Mouse (Mus musculus) CD8-positive naive resting alpha-beta T cell, adult 2 months (primary cell): Measurements from ENCODE around the gene Gpc2.

Experiments used
- DNase-seq, 2 experiments: peaks; one replicate each; pipeline ENCODE4 v3.0.0; 2022; ENCODE audit warnings: low read depth in 2 of 2, low spot score in 2 of 2

The Gpc2 gene

GRCm38 (mm10) chr5:138279585-138280424 is at the start of gene Gpc2, which contains the start of the genes Gm43720 and Stag3:
Gene Gpc2, minus strand, starts transcription at chr5:138280005.
Gene Gm43720, minus strand, starts transcription at chr5:138279958.
Gene Stag3, plus strand, starts transcription at chr5:138280240.
- DNase-seq: peak; percentile 70 to 77

GRCm38 (mm10) chr5:138312795-138313194 is 33.0 kb upstream of the Gpc2 start:
- DNase-seq: no peak

DNA sequence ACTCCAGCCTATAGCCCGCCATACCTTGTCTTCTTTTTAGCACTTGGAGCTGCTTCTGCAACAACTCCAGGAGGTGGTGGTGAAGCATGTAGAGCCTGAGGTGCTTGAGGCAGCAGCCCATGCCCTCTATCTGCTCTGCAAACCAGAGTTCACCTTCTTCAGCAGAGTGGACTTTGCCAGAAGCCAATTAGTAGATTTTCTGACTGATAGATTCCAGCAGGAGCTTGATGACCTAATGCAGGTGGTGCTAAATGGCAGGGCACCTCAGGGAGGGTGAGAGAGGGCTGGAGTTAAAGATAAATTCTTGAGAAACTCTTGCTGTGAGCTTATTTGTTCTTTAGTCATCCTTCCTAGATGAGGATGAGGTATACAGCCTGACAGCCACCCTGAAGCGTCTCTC is 19.8 kb upstream of the Gpc2 start:
- DNase-seq: no peak

DNA sequence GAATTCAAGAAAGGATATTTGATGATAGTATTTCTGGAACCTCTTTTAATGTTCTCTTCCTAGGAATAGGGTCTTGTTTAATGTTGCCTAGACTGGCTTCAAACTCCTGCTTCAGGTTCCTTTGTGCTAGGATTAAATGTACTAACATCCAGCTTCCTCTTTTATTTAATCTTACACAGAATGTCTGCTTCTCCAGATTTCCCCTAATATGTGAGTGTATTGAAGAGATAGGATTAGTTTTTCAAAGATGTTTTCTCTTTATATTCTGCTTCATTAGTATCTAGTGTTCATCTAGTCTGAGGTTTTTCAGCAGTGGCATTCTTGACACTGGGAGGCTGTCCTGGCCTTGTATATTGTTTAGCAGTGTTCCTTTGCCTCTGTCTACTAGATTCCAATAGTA is 14.4 kb upstream of the Gpc2 start:
- no peak for DNase-seq

- no peak for DNase-seq
Measured at GRCm38 (mm10) chr5:138291638-138292037, 11.8 kb upstream of the Gpc2 start.

DNA sequence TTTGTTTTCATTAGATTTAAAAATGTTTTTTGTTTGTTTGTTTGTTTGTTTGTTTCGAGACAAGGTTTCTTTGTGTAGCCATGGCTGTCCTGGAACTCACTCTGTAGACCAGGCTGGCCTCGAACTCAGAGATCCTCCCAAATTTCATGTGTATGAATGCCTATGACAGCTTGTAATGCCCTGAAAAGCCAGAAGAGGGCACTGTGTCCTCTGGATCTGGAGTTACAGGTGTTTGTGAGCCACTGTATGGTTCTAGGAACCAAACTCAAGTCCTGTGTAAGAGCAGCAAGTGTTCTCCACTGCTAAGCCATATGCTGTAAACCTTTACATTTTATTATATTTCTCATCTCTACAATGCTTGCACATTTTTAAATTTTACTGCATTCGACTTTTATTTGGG is 8.1 kb upstream of the Gpc2 start:
- DNase-seq: peak in 1 of 2 experiments; percentile 42

GRCm38 (mm10) chr5:138283540-138283939 is 3.7 kb upstream of the Gpc2 start:
- DNase-seq: no peak

DNA sequence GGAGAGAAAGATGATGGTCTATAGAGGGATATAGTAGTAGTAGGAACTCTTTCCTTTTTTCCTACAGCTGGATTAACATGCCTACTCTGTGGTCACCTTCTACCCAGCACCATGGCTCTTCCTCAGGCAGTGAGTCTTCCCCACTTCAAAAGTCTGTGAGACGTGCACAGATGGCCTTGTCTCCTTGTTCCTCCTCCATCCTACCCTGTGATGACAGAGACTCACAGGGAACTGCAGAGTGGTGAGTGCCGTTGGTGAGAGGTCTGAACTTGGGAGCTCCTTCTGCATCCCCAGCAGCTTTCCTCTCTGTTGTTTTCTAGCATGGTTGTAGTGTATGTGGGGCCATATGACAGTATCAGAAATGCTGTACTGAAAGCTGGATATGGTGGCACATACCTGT is 2.0 kb upstream of the Gpc2 start:
- no peak for DNase-seq

DNA sequence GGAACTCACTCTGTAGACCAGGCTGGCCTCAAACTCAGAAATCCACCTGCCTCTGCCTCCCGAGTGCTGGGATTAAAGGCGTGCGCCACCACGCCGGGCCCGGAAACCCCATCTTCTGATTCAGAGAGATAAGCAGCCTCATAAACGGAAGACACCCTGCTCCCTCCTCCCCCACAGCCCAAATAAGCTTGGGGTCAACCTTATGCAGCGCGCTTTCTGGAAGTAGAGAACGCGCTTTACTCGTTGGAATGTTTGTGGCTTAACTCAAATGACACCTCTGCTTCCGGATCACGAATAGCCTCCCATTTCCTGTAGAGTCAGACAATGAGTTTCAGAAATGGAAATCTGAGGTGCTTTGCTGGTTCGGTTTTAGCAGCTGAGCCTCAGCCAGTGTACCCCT is 1.0 kb upstream of the Gpc2 start:
- DNase-seq: no peak

DNA sequence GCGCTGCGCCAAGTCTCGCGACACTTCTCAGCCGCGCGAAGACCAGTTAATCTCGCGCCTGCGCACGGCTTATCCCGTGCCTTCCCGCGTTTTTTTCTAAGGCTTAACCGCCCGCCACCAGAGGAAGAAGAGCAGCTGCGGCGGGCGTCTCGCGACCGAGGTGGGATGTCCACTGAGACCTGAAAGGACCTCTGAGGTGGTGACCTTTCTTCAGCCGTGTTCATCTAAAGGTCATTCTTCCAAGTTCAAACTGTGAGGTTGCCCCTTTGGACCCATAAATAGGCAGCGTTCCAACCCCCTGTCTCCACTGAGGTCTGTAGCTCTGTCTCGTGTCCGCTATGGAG is 592 bp upstream of the Gpc2 start:
- no peak for DNase-seq

DNA sequence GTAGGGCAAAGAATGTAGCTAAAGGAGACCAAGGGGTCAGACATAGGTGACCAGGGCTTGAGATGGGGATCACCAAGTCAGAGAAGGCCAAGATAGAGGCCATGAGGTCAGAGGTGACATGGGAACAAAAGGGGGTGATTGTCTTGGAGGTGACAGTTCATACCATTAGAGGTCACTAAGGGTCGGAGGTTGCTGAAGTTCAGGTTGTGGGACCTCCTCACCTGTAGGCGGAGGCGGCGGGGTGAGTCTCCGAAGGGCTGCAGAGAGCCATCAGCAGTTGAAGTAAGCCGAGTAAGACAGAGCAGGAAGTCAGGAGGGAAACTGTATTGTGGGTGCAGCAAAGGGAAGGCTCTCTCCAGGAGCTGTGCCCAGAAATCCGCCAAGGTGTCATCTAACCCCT is 1.8 kb downstream of the Gpc2 start:
- no peak for DNase-seq

GRCm38 (mm10) chr5:138275216-138276050 is 4.4 kb downstream of the Gpc2 start:
- no peak for DNase-seq

DNA sequence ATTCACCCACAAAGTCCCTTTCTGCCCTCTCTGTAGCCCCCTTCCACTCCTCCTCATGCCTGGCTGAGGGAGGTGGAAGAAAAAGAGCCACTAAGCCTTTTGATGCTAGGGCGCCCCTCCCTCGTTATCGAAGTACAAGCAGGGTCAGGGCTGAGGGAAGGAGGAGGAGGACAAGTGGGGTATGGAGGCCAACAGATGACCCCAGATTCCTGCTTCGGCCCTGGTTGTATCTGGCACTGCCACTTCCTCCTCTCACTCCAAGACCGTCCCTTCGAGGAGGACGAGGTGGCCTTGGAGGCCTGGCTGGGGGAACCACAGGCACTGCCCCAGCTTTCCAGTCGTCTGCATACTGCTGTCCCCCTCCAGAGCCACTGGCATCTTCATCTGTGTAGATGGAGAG is 5.6 kb downstream of the Gpc2 start:
- DNase-seq: no peak

- no peak for DNase-seq
Measured at GRCm38 (mm10) chr5:138272409-138272923, 7.3 kb downstream of the Gpc2 start, which contains the start of gene Gal3st4. Gene Gal3st4, minus strand, starts transcription at chr5:138272840.

GRCm38 (mm10) chr5:138271232-138271631 is 8.6 kb downstream of the Gpc2 start:
- DNase-seq: no peak

DNA sequence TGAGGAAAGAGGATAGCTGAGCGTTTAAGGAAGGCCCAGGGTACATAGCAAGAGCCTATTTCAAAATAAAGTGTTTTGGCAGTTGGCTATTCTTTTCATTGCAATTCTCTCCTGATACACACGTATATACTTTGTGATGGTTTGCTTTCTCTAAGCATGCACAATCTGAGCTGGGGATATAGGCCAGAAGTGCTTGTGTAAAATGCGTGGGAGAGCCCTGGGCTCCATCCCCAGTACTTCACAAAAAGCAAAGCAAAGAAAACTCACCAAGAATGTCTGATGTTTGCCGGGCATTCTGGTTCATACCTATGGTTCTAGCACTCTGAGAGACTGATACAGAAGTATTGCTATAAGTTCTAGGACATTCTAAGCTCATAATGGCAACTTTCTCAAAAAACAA is 10.8 kb downstream of the Gpc2 start:
- no peak for DNase-seq

DNA sequence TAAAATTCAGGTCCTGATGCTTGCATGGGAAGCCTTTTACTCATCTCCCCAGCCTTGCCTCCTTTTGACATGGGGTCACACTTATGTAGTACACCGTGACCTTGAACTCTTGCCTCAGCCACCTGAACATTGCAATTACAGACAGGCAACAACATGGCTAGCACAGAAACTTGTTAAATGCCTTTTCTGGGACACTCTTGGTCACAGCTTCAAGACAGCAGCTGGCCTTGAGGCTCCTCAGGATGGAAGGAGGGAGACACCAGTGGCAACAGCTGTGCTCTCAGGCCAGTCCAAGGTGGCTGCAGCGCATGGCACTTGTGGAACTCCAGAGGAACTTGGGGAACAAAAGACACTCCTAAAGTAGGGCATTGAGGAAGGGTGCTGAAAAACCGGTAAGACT is 12.7 kb downstream of the Gpc2 start:
- no peak for DNase-seq

GRCm38 (mm10) chr5:138265712-138266111 is 14.1 kb downstream of the Gpc2 start:
- no peak for DNase-seq

DNA sequence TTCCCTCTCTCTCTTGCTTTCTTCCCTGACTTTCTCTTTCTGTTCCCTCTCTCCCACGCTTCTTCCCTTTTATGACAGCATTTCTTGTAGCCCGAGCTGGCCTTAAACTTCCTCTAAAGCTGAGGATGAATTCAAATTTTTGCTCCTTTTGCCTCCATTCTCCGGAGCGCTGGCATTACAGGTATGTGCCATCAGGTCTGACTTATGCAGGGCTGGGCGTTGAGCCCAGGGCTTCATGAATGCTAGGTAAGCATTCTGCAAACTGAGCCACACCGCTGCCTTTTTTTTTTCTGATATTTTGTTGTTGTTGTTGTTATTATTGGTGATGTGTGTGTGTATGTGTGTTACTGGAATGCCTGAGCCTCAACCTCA is 15.6 kb downstream of the Gpc2 start:
- no peak for DNase-seq

DNA sequence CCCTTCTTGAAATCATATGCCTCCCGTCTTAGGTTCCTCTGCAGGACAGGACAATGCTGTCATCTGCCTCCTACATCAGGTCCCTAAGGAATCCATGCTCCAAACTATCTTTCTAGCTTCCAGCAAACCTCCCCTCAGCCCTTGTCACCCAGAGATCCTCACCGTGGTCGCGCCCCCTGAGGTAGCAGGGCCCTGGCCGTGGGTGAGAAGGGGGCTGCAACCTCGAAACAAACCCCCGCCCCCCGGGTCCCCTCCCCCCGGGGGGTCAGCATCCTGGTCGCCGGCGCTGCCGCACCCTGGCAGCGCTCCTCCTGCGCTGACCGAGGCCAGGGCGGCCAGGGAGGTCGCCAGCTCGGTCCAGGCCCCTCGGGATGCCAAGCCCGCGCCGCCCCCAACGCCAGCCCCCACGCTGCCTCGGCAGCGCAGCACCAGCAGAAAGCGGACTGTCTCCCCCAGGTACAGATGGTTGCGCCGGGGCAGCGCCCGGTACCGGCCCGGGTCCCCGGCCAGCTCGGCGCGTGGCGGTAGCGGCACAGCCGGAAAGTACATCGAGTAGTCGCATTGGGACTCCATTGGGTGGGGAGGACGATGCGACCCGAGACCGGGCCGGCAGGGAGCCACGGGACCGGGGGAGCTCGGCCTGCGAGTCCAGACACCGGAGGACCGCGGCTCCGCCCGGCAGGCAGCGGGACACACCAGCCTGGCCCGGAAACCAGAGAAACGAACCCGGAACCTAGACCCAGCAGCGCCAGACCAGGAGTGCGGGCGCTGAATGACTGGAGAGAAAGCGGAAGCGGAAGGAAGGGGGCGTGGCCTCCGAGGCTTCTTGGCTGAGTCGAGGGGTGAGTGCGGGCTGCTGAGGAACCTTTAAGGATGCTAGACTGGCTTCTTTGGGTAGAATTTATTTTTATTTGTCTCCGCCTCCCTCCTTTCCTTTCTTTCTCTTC is 16.3 kb downstream of the Gpc2 start, which contains the start of gene BC037034:
Gene BC037034 (minus strand): TSS at position 774 of the 947 bp plus-strand sequence.
- peak; percentile 81 to 88 for DNase-seq
